Mouse (Mus musculus): Measurements from ENCODE around the gene Notch3.

DNA sequence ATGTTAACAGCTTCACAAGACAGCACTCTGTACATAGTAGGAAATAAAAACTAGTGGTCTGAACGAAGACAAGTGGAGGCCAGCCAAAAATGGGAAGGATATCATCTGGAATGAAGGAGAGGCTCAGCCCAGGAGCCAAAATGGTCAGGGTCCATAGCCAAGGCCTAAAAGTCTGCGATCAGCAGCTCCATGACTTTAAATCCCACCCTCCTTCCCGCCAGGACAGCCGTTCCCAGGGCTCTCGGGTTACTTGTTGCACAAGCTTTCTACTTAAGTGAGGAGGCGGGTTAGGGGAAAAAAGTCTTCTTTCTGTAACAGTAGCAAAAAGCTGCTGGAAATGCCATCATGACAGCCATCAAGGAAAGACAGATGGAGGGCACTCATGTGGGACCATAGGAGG is 42.5 kb upstream of the Notch3 start:
- no peak for TF ChIP-seq EP300 (IDR thresholded peaks at IDR 0.05; ENCODE audit: low read depth in 1 of 2, low read length in 2 of 2)
- TF ChIP-seq POLR2A (IDR thresholded peaks at IDR 0.05; ENCODE audit: control insufficient read depth in 1 of 2, insufficient read depth in 1 of 2, low read depth in 1 of 2, low read length in 2 of 2, poor library complexity in 1 of 2): no peak
- TF ChIP-seq CTCF (IDR thresholded peaks at IDR 0.05 in 2 of 3, conservative IDR thresholded peaks at IDR 0.05 in 1 of 3; ENCODE audit: control insufficient read depth in 1 of 3, insufficient read depth in 1 of 3, low read depth in 2 of 3, low read length in 3 of 3, poor library complexity in 1 of 3, severe bottlenecking in 1 of 3): no peak
- TF ChIP-seq KAT2A (conservative IDR thresholded peaks at IDR 0.05; ENCODE audit: low read depth, low read length): no peak
- no peak for TF ChIP-seq MYC (IDR thresholded peaks at IDR 0.05; ENCODE audit: low read depth, low read length)
- no peak for TF ChIP-seq POLR2AphosphoS5 (IDR thresholded peaks at IDR 0.05; ENCODE audit: borderline replicate concordance, low read depth, low read length)
- TF ChIP-seq CHD1 (IDR thresholded peaks at IDR 0.05; ENCODE audit: low read depth, low read length): no peak
- no peak for TF ChIP-seq MXI1 (IDR thresholded peaks at IDR 0.05; ENCODE audit: low read depth, low read length)
- TF ChIP-seq NELFE (IDR thresholded peaks at IDR 0.05; ENCODE audit: low read depth, low read length): no peak
- no peak for TF ChIP-seq GATA1 (IDR thresholded peaks at IDR 0.05; ENCODE audit: low read depth, low read length)
- TF ChIP-seq UBTF (IDR thresholded peaks at IDR 0.05; ENCODE audit: borderline replicate concordance, insufficient read depth, low read depth, low read length): no peak
- no peak for TF ChIP-seq MAZ (IDR thresholded peaks at IDR 0.05; ENCODE audit: low read depth, low read length)
- TF ChIP-seq USF1 (IDR thresholded peaks at IDR 0.05; ENCODE audit: low read depth, low read length): no peak
- TF ChIP-seq RCOR1 (IDR thresholded peaks at IDR 0.05; ENCODE audit: low read depth, low read length): no peak

Measured in MEL (cell line).